Mouse (Mus musculus) spleen, embryonic (tissue): ENCODE results near the gene Gpi1.
"Not testable (repeated sequence)": the region's sequence is repeated elsewhere in the genome, so short reads cannot be mapped to it uniquely, and the experiment has no call there.

Experiments
- CTCF ChIA-PET: fragments of 350-600 bp; sonication (Branson Sonifier 250); formaldehyde crosslinking; loops from one replicate; lab custom pipeline; 2022; lab: Charles Lee

The Gpi1 gene

GRCm38 (mm10) chr7:34229691-34230111 is 435 bp downstream of the Gpi1 start:
- CTCF ChIA-PET: no interaction called here

DNA sequence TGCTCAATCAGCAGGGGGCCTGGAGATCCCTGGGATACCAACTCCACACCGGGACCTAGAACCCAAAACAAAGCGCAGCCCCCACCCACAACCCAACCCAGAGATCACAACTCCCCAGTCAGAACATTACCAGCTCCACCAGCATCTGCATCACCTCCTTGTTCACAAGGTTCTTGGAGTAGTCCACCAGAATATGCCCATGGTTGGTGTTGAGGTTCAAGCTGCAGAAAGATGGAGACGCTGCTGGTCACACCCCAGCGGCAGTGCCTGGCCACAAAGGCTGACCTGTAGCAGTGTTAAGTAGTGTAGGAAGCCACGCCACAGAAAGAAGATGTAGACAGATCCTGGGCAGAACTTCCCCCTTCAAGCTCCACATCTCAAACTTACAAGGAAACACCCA is 983 bp downstream of the Gpi1 start:
- CTCF ChIA-PET: interaction anchor here (0.5 kb wide), 1 partner anchor 35 kb away, joined by 3 read pairs; no protein-coding TSS in a partner anchor

DNA sequence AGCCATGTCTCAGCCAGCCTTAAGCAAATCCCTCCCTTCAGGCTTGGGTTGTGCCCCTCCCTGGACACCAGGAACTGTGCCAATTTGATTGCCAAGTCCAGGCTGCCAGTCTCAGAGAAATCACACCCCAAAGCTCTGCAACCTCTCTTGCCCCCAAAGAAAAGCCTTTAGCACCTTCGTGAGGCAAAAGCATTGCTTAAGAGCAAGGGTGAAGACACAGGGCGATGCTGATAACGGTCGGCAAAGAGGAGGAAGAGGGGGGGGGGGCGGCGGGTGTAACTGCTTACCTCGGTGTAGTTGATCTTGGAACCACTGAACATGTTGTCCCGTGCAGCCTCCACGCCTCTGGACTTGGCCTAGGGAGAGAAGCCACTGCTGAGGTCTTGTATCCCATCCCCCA is 1.5 kb downstream of the Gpi1 start:
- CTCF ChIA-PET: interaction anchor here (0.5 kb wide), 1 partner anchor 35 kb away, joined by 3 read pairs; no protein-coding TSS in a partner anchor

DNA sequence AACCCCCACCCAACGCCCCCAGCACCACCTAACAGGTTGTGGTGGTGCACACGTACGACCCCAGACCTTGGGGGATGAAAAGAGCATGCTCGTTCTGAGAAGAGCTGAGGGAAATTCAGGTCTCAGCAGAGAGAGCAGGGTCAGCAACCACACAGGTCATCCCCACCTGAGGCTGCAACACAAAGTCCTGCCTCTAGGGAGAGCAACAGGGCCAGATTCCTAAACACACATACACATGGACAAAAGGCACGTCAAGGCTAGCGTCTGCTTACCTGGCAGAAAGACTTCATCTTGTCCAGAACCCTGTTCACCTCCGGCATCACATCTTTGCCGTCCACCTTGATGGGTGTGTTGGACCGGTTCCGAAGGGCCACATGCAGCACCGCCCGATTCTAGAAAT is 3.3 kb downstream of the Gpi1 start:
- CTCF ChIA-PET: no interaction called here

GRCm38 (mm10) chr7:34226086-34226485 is 4.0 kb downstream of the Gpi1 start:
- CTCF ChIA-PET: no interaction called here

DNA sequence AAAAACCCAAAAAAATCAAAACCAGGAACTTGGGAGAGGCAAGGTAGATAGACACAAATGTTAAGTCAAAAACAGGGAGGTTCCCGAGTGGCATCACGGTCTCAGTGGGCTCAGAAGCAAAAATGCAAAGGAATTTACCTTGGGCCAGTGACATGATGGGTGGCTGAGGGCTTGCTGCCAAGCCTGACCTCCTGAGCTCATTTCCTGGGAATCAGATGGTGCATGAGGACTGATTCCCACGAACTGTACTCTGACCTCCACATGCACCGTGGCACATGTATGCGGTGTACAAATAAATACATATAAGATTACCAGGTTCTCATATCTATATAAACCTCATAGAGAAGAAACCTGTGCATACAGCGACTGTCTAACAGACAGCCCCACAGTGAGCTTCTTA is 5.8 kb downstream of the Gpi1 start:
- CTCF ChIA-PET: no interaction called here

GRCm38 (mm10) chr7:34222340-34222739 is 7.8 kb downstream of the Gpi1 start:
- CTCF ChIA-PET: interaction anchor here (0.6 kb wide), 1 partner anchor 8 kb away, joined by 3 read pairs; no protein-coding TSS in a partner anchor

DNA sequence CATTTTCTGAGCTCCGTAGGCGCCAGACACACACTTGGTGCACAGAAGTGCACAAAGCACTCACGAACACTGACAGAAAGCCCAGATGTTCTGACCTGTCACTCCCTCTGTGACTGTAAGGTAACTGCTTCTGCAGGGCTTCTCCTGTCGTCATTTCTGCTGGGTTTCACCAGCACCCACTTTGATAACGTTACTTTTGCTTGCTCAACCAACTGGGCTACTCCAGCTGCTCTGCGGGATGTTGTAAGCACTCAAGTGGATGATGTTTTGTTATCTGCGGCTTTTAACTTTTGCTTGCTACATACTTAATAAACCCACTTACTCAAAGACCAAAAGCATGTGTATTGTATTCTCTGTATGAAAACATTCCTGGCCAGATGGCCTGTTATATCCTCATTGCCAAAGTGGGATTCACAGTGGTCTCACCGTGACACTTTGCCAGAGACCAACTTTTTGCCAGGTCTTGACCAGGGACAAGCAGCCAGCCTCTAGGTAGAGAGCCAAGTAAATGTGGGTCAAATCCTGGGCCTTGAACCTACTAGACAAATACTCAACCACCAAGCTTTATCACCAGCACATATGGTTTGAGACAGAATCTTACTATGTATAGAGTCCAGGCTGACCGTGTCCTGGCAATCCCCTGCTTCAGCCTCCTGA is 8.4 kb downstream of the Gpi1 start:
- CTCF ChIA-PET: interaction anchor here (0.5 kb wide), 1 partner anchor 24 kb away, joined by 7 read pairs; no protein-coding TSS in a partner anchor

GRCm38 (mm10) chr7:34218496-34218895 is 11.6 kb downstream of the Gpi1 start:
- CTCF ChIA-PET: no interaction called here

DNA sequence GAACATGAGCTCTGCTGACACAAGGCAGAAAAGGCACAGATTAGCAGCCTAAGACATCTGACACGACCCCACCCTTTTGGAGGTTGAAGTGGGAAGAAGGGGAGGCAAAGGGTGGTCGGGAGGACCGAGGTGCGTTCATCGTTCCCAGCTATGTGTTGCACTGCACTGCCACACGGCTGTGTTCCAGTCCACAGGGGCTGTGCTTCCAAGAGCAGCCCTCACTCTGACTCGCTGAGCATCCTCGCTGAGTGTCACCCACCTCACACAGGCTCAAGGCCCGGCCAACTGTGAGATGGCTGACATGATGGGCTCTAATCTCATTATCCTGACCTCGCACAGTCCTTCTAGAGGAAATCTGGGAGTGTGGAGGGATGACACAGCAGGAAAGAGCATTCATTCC is 13.7 kb downstream of the Gpi1 start:
- CTCF ChIA-PET: no interaction called here

DNA sequence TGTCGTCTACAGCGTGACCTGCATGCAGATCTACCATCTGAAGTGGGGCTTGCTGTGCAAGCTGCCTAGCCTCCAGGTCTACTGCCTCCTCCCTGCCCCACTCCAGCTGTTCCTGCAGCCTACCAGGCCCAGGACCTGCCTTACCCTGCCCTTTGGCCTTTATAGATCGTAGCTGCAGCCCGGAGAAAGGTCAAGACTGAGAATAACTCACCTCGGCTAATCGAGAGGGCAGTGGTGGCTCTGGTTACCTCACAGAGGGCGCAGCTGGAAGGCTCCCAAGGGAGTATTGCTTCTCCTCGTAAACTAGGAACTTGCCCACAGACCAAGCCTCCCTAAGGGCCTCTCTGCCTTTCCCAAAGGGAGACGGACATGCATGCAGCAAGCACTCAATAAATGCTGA is 14.7 kb downstream of the Gpi1 start:
- CTCF ChIA-PET: no interaction called here

DNA sequence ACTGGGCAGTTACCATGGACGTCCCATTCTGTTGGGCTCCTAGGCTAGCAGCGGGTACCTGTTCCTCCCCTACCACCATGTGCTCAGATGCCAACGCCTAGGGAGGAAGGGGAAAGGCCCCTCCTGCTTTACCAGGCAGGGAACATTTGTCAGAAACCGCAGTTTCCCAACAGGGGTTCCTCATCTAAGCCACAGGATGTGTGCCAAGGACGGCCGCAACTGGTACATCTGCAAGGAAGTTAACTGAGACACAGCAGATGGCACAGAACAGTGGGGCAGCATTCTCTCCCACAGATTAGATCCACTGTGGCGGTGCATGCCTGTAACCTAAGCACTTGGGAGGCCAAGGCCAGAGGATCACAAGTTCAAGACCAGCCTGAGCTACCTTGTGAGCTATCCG is 15.5 kb downstream of the Gpi1 start:
- CTCF ChIA-PET: interaction anchor here (0.9 to 1.0 kb wide), 2 partner anchors 8 to 46 kb away, joined by 3 to 4 read pairs; no protein-coding TSS in a partner anchor

GRCm38 (mm10) chr7:34213281-34213680 is 16.9 kb downstream of the Gpi1 start:
- CTCF ChIA-PET: no interaction called here

DNA sequence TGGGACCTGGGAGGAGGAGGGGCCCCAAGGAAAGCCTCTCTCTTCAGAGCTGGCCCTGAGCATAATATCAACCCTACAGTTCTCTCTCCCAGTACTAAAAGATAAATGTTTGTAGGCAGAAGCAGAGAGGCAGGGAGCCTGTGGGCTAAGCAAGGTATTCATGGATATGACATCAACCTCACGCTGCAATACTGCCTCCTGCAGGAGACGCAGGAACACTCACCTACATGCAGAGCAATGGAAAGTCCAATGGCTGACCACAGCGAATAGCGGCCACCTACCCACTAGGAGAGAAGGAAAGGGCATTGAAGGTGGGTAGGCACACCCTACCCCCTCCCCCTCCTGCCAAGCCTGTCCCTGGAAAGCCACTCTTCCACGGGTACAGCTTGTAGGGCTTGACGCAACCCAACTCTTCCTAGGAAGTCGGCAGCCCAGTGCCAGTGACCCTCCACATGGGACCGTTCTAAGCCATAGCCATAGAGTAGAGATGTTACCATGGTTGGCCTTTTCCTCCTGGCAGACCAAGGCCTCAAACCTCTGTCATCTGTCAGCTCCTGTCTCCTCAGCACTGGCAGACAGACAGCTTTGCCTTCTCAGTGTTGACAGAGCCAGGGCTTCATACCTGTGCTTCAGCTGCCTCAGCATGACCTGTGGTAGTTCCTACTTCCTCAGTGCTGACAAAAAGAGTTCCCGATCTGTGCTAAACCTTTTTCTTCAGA is 21.9 kb downstream of the Gpi1 start:
- CTCF ChIA-PET: no interaction called here

- CTCF ChIA-PET: no interaction called here
Measured at GRCm38 (mm10) chr7:34206331-34206730, 23.8 kb downstream of the Gpi1 start.

DNA sequence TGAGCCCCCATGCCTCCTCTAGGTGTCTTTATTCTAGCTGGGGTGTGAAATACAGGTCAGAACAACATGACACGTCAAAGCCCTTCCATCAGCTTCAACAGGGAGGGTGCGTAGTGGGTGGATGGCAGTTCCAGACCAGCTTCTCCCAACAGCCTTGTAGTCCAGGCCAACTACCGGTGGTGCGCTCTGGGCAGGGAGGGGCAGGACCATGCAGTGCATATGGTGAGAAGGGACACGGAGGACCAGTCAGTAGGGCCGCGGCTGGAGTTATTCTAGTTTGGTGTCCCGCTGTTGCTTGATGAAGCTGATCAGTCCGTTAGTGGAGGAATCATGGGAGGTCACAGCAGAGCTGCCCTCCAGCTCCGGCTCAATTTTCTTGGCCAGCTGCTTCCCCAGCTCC is 28.0 kb downstream of the Gpi1 start:
- CTCF ChIA-PET: not testable (repeated sequence)

DNA sequence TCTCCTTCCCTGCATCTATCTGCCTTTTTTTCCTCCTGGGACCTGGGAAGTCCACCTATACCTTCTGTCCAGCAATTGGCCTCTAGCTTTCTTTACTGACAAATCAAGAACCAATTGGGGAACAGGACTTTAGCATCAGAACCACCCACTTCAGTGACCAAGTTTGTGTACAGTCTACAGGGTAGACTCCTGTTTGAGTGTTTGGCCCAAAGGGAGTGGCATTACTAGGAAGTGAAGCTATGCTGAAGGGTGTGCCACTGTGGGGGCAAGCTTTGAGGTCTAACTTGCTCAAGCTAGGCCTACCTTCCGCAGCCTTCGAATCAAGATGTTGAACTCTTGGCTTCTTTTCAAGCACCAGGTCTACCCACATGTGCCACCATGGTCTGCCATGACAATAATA is 29.3 kb downstream of the Gpi1 start:
- CTCF ChIA-PET: interaction anchor here (0.6 kb wide), 1 partner anchor 91 kb away, joined by 3 read pairs; no protein-coding TSS in a partner anchor

DNA sequence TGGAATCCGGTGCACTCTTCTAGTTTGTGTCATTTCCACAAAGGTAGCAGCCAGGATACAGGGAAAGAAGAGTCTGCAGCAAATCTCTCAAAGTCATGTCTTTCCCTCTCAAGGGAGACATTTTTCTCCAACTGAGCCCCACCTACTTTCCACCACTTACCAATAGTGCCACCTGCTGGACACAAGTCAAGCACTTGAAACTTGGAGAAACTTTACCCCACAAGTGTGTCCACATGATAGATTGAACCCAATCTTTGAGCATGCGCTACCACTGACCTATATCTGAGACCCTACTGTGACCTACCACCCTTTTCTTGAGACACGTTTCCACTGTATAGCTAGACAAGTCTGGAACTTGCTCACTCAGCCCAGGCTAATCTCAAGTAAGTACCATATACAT is 31.8 kb downstream of the Gpi1 start:
- CTCF ChIA-PET: interaction anchor here (0.5 to 0.7 kb wide), 2 partner anchors 75 to 1407 kb away, joined by 4 to 6 read pairs; no protein-coding TSS in a partner anchor

- CTCF ChIA-PET: interaction anchor here (0.6 to 0.7 kb wide), 2 partner anchors 13 to 142 kb away, joined by 4 read pairs; no protein-coding TSS in a partner anchor
Measured at GRCm38 (mm10) chr7:34196132-34197128, 33.7 kb downstream of the Gpi1 start, which contains the start of gene Pdcd2l. Pdcd2l (minus strand) TSS chr7:34196661.

DNA sequence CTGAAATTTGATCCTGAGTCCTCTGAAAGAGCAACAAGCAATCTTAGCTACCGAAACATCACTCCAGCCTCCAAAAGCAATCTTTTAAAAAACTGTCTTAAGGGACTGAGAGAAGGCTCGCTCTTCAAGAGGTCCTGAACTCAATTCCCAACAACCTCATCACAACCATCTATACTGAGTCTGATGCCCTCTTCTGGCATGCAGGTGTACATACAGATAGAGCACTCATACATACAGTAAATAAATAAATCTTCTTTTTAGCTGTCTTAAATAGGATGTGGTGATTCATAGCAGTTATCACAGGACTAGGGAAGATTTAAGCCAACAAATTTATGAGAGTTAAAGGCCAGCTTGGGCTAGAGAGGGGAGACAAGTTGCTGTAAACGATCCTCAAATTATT is 34.5 kb downstream of the Gpi1 start:
- CTCF ChIA-PET: interaction anchor here (0.6 to 0.7 kb wide), 2 partner anchors 12 to 142 kb away, joined by 4 read pairs; no protein-coding TSS in a partner anchor

GRCm38 (mm10) chr7:34192825-34193224 is 37.3 kb downstream of the Gpi1 start:
- CTCF ChIA-PET: no interaction called here
